Mouse (Mus musculus): ENCODE measurements around the gene Polrmt.
"Not testable (repeated sequence)": the region's sequence is repeated elsewhere in the genome, so short reads cannot be mapped to it uniquely, and the experiment has no call there.

The Polrmt gene

DNA sequence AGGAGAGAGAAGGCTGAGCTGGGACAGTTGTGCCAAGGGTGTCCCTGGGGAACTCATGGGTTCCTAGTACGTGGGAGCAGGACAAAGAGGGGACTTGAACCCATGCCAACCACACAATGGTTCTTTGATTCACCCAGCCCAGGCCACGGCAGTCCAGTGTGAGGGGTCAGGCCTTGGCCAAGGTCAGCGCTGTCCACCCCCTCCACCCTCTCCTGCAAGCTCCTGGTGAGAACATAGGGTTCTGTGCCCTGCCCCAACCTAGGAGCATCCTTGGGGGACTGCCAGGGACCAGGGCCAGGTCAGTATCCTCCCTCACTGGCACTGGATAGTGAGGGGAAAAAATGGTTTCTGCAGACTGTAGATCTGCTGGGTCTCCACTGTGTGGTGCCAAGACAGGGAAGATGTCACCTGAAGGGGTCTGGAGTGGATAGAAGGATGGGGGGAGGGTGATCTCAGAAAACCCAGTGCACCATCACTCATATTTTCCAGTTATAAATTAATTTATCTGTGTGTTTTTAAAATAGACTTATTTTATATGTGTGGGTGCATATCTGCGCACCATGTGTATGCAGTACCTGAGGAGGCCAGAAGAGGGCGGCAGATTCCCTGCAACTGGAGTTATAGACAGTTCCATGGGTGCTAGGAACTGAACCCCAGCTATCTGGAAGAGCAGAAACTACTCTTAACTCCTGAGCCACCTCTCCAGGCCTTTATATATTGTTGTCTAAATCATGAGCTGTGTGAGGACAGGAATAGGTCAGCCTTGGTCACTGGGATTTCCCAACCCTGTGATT, 28.3 kb upstream of the Polrmt start:
- no peak for DNase-seq (ENCODE audit: low read depth, low spot score)

DNA sequence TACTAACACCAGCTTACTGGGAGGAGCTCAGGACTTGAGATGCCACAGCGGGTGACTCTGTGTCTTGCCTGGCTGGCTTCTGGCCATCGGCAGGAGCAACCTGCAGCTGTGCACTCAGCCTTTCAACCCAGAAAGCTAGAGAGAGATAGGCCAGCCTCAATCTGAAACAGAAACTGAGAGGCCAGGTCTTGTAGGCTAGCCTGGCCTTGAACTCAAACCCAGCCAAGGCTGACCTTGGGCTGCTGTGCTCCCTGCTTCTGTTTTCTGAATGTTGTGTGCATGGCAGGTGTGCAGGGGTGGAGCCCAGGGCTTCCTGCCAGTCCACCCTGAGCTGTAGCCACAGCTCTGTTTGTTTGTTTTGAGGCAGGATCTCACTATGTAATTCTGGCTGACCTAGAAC, 26.8 kb upstream of the Polrmt start:
- no peak for DNase-seq (ENCODE audit: low read depth, low spot score)

DNA sequence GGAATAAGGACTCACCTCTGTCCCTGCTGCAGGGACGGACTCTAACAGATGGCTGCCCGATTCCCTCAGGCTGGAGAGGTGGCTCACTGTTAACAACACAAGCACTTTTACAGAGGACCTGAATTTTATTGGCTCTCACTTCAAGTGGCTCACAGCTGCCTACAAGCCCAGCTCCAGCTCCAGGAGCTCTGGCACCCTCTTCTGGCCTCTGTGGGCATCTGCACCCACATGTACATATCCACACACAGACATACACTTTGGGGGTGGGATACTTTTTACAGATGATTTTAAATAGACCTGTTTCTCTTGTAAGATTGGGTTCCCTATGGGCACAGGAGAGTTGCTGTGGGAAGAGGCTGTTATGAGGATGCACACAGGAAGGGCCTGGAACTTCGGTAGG, 25.9 kb upstream of the Polrmt start:
- no peak for DNase-seq (ENCODE audit: low read depth, low spot score)

- no peak for DNase-seq (ENCODE audit: low read depth, low spot score)
Measured at GRCm38 (mm10) chr10:79769329-79769728, 22.9 kb upstream of the Polrmt start.

DNA sequence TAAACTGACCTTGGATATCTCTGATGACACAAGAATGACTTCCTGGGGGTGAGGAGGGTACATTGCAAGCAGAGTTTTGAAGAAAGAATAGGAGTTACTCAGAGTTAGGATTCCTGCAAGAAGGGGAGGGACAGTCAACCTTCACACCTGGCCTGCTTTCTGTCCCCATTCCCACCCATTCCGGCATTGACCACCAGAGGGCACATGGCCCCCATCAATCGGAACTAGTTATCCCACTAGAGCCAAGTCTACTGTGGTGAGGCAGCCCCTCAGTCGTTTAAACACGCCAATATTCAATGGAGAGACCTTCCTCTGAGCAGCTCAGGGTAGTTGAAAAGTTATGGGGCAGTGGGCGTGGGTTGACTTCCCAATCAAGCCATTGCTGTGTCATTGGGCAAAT, 22.0 kb upstream of the Polrmt start:
- DNase-seq (ENCODE audit: low read depth, low spot score): peak; percentile 48

- peak; percentile 65 for DNase-seq (ENCODE audit: low read depth, low spot score)
Measured at GRCm38 (mm10) chr10:79767372-79768244, 21.2 kb upstream of the Polrmt start.

- DNase-seq (ENCODE audit: low read depth, low spot score): peak; percentile 100
Measured at GRCm38 (mm10) chr10:79766508-79767325, 20.3 kb upstream of the Polrmt start, which contains the start of gene Rnf126. Rnf126 (minus strand) TSS chr10:79766952.

DNA sequence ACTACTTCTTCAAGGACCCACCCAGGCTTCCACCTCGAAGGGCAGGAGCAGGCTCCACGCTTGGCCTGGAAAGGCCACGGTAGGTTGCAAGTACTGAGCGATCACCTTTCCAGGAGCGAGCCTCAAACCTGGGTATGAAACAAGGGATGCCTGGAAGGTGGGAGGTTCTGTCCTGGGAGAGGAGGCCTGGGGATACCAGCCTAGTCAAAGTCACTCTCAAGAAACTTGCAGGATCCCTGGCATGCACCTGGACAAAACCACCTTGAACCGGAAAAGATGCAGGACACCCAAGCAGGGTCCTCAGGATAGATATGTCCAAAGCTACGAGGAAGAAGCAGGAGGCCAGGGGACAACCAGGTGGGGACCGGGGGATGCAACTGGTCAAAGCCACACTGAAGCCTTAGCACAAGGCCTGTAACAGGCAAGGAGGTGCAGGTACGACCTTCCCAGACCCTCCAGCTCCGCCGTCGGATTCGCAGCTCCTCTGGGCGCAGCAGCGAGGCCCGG, 19.7 kb upstream of the Polrmt start:
- no peak for DNase-seq (ENCODE audit: low read depth, low spot score)

- DNase-seq (ENCODE audit: low read depth, low spot score): no peak
Measured at GRCm38 (mm10) chr10:79765228-79765745, 18.9 kb upstream of the Polrmt start.

GRCm38 (mm10) chr10:79764234-79764633, 17.9 kb upstream of the Polrmt start:
- no peak for DNase-seq (ENCODE audit: low read depth, low spot score)

- no peak for DNase-seq (ENCODE audit: low read depth, low spot score)
Measured at GRCm38 (mm10) chr10:79762875-79763274, 16.5 kb upstream of the Polrmt start.

DNA sequence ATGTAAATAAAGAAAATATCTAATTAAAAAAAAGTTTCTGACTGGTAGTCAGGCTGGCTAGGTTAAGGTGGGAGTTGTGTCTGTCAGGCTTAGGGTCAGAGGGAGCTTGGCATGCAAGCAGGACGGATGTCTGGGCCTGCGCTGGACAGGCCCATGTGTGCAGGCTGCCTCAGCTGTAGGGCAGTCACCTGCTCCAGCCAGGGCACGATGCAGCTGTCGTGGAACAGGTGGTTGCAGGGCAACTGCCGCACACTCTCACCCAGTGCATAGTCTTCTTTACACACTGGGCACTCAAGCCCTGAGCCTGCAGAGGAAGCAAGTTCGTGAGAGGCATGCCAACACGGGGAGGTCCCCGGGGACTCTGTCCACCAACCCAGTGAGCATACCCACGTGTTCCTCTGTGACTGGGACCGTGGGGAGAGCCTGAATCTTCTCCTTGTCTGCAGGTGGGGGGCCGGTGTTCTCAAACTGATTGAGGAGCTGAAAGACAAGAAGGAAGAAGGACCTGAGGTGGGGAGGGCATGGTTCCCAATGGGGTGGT, 14.3 kb upstream of the Polrmt start:
- no peak for DNase-seq (ENCODE audit: low read depth, low spot score)

GRCm38 (mm10) chr10:79759675-79760074, 13.3 kb upstream of the Polrmt start:
- DNase-seq (ENCODE audit: low read depth, low spot score): not testable (repeated sequence)

- no peak for DNase-seq (ENCODE audit: low read depth, low spot score)
Measured at GRCm38 (mm10) chr10:79756660-79757059, 10.3 kb upstream of the Polrmt start.

- DNase-seq (ENCODE audit: low read depth, low spot score): no peak
Measured at GRCm38 (mm10) chr10:79755854-79756253, 9.5 kb upstream of the Polrmt start.

DNA sequence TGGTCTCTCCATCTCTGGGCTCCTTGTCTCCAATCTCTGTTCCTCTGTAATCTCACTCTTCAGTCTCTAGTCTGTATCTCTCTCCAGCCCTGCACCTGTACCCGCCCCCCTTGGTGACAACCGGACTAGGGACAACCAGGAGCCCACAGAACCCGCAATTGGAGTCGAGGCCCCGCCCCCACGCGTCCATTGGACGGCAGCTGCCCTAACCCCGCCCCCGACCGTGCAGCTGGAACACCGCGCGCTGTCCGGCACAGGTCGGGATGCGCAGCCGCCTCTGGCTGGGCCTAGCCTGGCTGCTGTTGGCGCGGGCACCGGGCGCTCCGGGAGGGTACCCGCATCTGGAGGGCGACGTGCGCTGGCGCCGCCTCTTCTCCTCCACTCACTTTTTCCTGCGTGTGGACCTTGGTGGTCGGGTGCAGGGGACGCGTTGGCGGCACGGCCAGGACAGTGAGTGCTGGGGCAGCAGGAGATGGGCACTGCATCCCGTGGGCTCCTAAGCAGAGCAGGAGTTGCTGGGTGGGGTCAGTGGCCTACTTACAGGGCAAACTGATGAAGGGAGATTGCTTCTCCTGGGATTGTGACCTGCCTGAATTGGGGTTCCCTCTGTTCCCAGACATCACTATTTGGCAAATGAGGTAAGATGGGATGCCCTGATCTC, 8.6 kb upstream of the Polrmt start, which contains the start of gene Fgf22:
TSS of gene Fgf22 (plus strand) at position 221 of the 661 bp plus-strand sequence.
- DNase-seq (ENCODE audit: low read depth, low spot score): peak; percentile 39

DNA sequence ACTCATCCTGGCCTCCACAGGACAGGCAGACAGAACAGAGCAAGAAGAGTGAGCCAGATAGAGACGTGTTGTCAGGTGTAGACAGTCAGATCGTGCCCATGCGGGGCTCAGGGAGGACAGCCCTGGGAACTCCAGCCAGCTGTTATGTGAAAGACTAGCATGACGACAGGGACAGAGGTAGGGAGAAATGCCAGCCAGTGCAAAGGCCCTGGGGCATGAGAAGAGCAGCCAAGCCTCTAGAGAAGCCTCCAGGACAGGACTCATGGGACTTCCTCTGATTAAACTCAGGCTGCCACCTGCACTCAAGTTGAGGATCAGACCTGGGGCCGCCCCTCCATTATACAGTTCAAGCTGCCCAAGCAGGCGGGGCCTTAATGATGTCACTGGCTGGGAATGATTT, 2.1 kb upstream of the Polrmt start:
- no peak for DNase-seq (ENCODE audit: low read depth, low spot score)

- DNase-seq (ENCODE audit: low read depth, low spot score): no peak
Measured at GRCm38 (mm10) chr10:79746774-79747151, 382 bp upstream of the Polrmt start.

GRCm38 (mm10) chr10:79745411-79745810, 970 bp downstream of the Polrmt start:
- DNase-seq (ENCODE audit: low read depth, low spot score): no peak

DNA sequence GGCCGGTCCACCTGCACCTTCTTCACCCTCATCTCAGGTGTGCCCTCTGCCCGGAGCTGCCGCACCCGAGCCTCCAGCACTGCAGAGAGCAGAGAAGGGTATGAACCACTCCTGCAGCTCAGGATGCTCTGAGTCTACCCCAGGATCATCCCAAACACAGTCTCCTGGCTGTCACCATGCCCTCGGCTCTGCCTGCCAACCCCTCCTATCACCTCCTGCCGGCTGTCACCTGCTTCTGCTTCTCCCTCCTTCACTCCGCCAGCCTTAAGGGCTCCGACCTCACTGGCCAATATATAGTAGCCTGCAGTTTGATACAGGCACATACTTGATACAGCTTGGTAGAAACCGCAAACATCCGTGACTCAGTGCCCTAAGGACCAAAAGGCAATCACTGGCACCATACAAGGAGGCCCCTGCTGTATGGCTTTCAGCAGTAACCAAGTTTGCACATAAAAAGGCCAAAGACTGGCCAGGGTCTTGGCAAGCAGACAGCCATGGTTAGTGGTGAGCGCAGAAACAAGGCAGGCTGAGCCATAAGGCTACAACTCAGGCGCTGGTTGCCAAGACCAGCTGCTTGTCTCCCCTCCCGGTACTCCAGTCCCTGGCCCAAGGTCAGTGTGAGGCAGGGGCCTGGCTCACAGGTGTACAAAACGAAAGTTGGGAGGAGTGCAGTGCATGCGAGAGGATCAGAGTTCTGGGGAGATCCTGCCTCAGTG, 2.6 kb downstream of the Polrmt start:
- no peak for DNase-seq (ENCODE audit: low read depth, low spot score)

All from retina, adult 2 months (tissue).